Mouse (Mus musculus) gastrocnemius, postnatal 10 days (tissue): ENCODE measurements around the gene H2-T3. TPM values are rescaled to one million over a fixed set of nuclear protein-coding genes. Genes with fewer than 3 reads are reported as not detected.

Experiments
- total RNA-seq, 2 experiments: library from RNA; stranded (reverse); gene quantifications; 2 replicates each; pipeline ENCODE4 v1.2.3; 2021

H2-T3 gene
- total RNA-seq, 2 experiments from 2014 or later, result not detected

Other genes starting within 250 kb of the H2-T3 start
- 10 to 100 TPM; 65.7 to 71.6 TPM for gene Abcf1, start 220.5 kb downstream of the H2-T3 start, total RNA-seq
- 10 to 100 TPM; 21.7 to 28.5 TPM for gene Gnl1, start 210.4 kb downstream of the H2-T3 start, total RNA-seq
- 1 to 10 TPM; 5.1 to 9.3 TPM for gene Prr3, start 210.1 kb downstream of the H2-T3 start, total RNA-seq
- under 1 TPM; 0.45 to 0.84 TPM for gene H2-T24, start 169.7 kb downstream of the H2-T3 start, total RNA-seq
- 1 to 10 TPM; 5.2 to 6.7 TPM for gene H2-T23, start 157.4 kb downstream of the H2-T3 start, total RNA-seq
- 1 to 10 TPM; 8.1 to 8.8 TPM for gene H2-T22, start 147.5 kb downstream of the H2-T3 start, total RNA-seq
- gene Gm6034, start 147.3 kb downstream of the H2-T3 start, total RNA-seq, result under 1 TPM in 1 of 2 experiments, not detected in 1; 0.16 TPM
- 1 to 10 TPM; 1.6 to 2.0 TPM for gene Gm11127, start 131.9 kb downstream of the H2-T3 start, total RNA-seq
- gene Gm19684, start 68.6 kb downstream of the H2-T3 start, total RNA-seq, result not detected
- gene Gm7030, start 60.9 kb downstream of the H2-T3 start, total RNA-seq, result not detected
- not detected for gene Gm8909, start 21.8 kb downstream of the H2-T3 start, total RNA-seq
- gene Rpp21, start 67.8 kb upstream of the H2-T3 start, total RNA-seq, result 10 to 100 TPM; 26.3 to 28.5 TPM
- 1 to 10 TPM; 4.8 to 7.0 TPM for gene Trim39, start 82.0 kb upstream of the H2-T3 start, total RNA-seq
- not detected for gene H2-M10.2, start 96.2 kb upstream of the H2-T3 start, total RNA-seq
- gene H2-M10.1, start 135.9 kb upstream of the H2-T3 start, total RNA-seq, result not detected
- gene H2-M10.3, start 178.1 kb upstream of the H2-T3 start, total RNA-seq, result not detected